Mouse (Mus musculus) ES-Bruce4 (cell line): ENCODE results near the gene Cdhr5.

Experiments used
- CTCF ChIP-seq: IDR thresholded peaks from one replicate; pipeline ENCODE4 v1.8.1; 2011; ENCODE audit warnings: low read depth, low read length
- POLR2A ChIP-seq: IDR thresholded peaks from one replicate; pipeline ENCODE4 v1.8.1; 2011; ENCODE audit warnings: low read length; ENCODE audit not compliant: insufficient read depth

GRCm38 (mm10) chr7:141229702-141230101 is 46.9 kb downstream of the Cdhr5 start:
- TF ChIP-seq CTCF (no peak), POLR2A (no peak)
